Mouse (Mus musculus) gastrocnemius, adult 2 months (tissue): ENCODE data around the gene Abl1. TPM values are rescaled to one million over a fixed set of nuclear protein-coding genes. Genes with fewer than 3 reads are reported as not detected.
"Not testable (repeated sequence)": the region's sequence is repeated elsewhere in the genome, so short reads cannot be mapped to it uniquely, and the experiment has no call there.

Experiments
- DNase-seq: peaks from one replicate; pipeline ENCODE4 v3.0.0; 2022
- H3K27ac ChIP-seq: fragments of 200-600 bp; 2 replicates; pipeline ENCODE4 v1.8.1; 2022; ENCODE audit warnings: mild to moderate bottlenecking
- H3K4me3 ChIP-seq: fragments of 200-600 bp; 2 replicates; pipeline ENCODE4 v1.8.1; 2022; ENCODE audit warnings: mild to moderate bottlenecking, moderate library complexity
- CTCF ChIP-seq: fragments of 200-600 bp; IDR thresholded peaks from 2 replicates; pipeline ENCODE4 v1.8.1; 2022; ENCODE audit warnings: antibody characterized with exemption, mild to moderate bottlenecking, moderate library complexity
- intact Hi-C: fragments of 180-260 bp; cut with DNase I; formaldehyde crosslinking; loops from one replicate; pipeline ENCODE4 v1.15.1; 2025
- total RNA-seq, 2 experiments: library from RNA; stranded (reverse); gene quantifications; 2 replicates each; pipeline ENCODE4 v1.2.3; 2021

Gene Abl1
- total RNA-seq, 2 experiments from 2014 or later: 23.0 to 25.4 TPM

GRCm38 (mm10) chr2:31662939-31663803 is 25.0 kb upstream of the Abl1 start:
- intact Hi-C loops: no loop called here
- no peak for TF ChIP-seq CTCF
- Histone ChIP-seq H3K4me3 (no peak overlapping the region), H3K27ac (no peak overlapping the region)
- DNase-seq: no peak

GRCm38 (mm10) chr2:31663804-31664180 is 24.4 kb upstream of the Abl1 start:
- intact Hi-C loops: no loop called here
- DNase-seq: no peak
- Histone ChIP-seq H3K27ac (no peak overlapping the region), H3K4me3 (no peak overlapping the region)
- no peak for TF ChIP-seq CTCF

DNA sequence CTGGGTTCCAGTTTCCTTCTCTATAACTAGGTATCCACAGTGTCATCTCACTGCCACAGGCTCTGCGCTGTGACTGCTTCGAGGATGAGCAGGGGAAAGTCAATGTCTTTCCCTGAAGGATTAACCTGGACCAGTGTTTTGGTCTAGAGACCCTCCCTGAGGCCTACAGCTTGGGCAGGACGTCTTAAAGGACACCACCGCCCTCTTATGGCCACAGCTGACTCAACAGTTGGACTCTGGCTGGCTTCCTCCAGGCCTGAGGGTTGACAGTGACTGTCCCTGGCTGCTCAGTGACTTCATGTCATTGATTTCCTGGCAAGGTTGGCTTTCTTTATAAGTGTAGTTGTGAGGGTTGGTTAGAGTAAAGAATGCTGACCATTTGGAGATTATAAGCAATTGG is 20.8 kb upstream of the Abl1 start:
- peak; percentile 39 for TF ChIP-seq CTCF
- Histone ChIP-seq H3K27ac (no peak overlapping the region), H3K4me3 (no peak overlapping the region)
- no peak for DNase-seq
- intact Hi-C loops: no loop called here

GRCm38 (mm10) chr2:31670551-31671035 is 17.6 kb upstream of the Abl1 start, which contains the start of gene Exosc2:
Exosc2 (plus strand) TSS chr2:31670715.
- no peak for TF ChIP-seq CTCF

GRCm38 (mm10) chr2:31678641-31679040 is 9.5 kb upstream of the Abl1 start:
- no peak overlapping the region for H3K27ac ChIP-seq
- no peak for TF ChIP-seq CTCF
- DNase-seq: no peak
- H3K4me3 ChIP-seq: no peak overlapping the region
- intact Hi-C loops: no loop called here

More at GRCm38 (mm10) chr2:31670551-31671035, 17.6 kb upstream of the Abl1 start, which contains the start of gene Exosc2:
- DNase-seq: peak; percentile 92
- Histone ChIP-seq H3K4me3 (peak within 1 kb of the TSS; percentile 84), H3K27ac (peak within 1 kb of the TSS; percentile 88)
- intact Hi-C loops: loop anchor here (2.0 to 5.0 kb wide), 2 partner anchors 98 to 188 kb away; partner anchors contain the start of gene Fubp3

GRCm38 (mm10) chr2:31681051-31681707 is 7.0 kb upstream of the Abl1 start:
- TF ChIP-seq CTCF: peak; percentile 41; the same call in 1 of the 2 replicates

DNA sequence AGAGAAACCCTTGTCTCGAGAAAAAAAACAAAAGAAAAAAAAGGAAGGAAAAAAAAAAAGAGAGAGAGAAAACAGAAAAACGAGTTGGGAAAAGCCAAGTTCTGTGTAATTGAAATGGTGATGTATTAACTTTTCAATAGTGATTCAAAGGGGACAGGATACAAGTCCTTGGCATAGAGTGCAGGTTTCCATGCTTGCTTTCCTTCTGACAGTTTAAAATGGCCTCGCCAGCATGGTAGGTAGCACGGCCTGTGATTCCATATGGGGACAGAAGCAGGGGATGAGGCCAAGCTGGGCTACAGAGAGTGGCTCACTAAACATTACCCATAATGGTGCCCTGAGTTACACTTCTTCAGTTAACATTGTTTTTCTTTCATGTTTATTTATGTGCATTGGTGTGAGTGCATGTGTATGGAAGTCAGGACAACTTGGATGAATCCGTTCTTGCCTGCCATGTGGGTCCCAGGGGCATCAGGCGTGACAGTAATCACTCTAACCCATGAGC is 6.4 kb upstream of the Abl1 start:
- no peak for TF ChIP-seq CTCF
- intact Hi-C loops: no loop called here

More at GRCm38 (mm10) chr2:31681051-31681707, 7.0 kb upstream of the Abl1 start:
- H3K27ac ChIP-seq, DNase-seq, H3K4me3 ChIP-seq, intact Hi-C loops: not testable (repeated sequence)

DNA sequence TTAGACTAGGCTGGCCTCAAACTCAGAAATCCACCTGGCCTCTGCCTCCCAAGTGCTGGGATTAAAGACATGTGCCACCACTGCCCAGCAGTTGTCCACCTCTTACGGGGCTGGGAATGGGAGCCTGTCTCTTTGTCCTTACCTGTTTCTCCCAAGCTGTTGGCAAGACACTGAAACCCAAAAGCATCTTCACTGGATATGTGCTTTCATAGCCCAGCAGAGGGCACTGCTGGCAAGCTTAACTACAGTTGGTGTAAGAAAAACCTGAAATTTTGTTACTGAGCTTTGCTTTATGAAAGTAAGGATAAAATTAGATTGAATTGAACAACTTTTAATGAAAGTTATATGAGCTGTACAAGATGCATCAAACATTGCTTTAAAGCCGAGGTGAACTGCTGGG is 4.5 kb upstream of the Abl1 start:
- intact Hi-C loops: loop anchor here (1.0 kb wide), 1 partner anchor 102 kb away; no protein-coding TSS in a partner anchor
- H3K27ac ChIP-seq: no peak overlapping the region
- no peak overlapping the region for H3K4me3 ChIP-seq
- DNase-seq: peak; percentile 63
- peak; percentile 84 for TF ChIP-seq CTCF

More for the DNA sequence above, 6.4 kb upstream of the Abl1 start:
- Histone ChIP-seq H3K27ac (no peak overlapping the region), H3K4me3 (no peak overlapping the region)
- DNase-seq: no peak

DNA sequence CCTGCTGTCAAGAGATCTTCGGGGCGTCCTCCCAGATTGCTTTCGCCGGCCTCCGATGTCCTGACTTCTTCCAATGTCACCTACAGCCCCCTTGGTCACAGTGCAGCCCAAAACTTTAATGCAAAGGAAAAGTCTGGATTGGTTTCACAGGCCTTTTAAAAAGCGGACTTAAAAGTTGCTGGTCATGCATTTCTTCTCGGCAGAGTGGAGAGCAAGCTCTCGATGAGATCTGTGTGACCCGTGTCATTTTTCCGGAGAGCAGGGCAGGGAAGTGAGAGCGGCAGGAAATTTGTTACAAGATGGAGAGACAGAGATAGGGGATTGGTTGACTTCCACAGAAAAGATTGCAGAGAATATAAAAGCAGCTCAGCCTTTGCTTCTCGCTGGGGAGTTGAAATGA is 869 bp downstream of the Abl1 start:
- DNase-seq: no peak
- intact Hi-C loops: loop anchor here (5.0 kb wide), 1 partner anchor 228 kb away; no protein-coding TSS in a partner anchor
- H3K4me3 ChIP-seq: peak overlapping the region; percentile 86
- TF ChIP-seq CTCF: no peak
- peak overlapping the region; percentile 95 for H3K27ac ChIP-seq

- no peak for TF ChIP-seq CTCF
- intact Hi-C loops: no loop called here
- H3K27ac ChIP-seq: no peak overlapping the region; the same call in 1 of the 2 replicates
- no peak for DNase-seq
- H3K4me3 ChIP-seq: peak overlapping the region; percentile 86
These were observed 1.9 kb downstream of the Abl1 start for GRCm38 (mm10) chr2:31690063-31690462.

GRCm38 (mm10) chr2:31698209-31698608 is 10.0 kb downstream of the Abl1 start:
- H3K4me3 ChIP-seq: no peak overlapping the region
- peak; percentile 54 for TF ChIP-seq CTCF
- DNase-seq: no peak
- H3K27ac ChIP-seq: no peak overlapping the region
- intact Hi-C loops: no loop called here

GRCm38 (mm10) chr2:31700545-31701446 is 12.6 kb downstream of the Abl1 start:
- intact Hi-C loops: no loop called here
- Histone ChIP-seq H3K4me3 (no peak overlapping the region), H3K27ac (no peak overlapping the region)
- TF ChIP-seq CTCF: no peak
- DNase-seq: no peak
